Mouse (Mus musculus) midbrain, embryonic 11.5 days (tissue): ENCODE results near the gene Svep1. TPM values are rescaled to one million over a fixed set of nuclear protein-coding genes. Genes with fewer than 3 reads are reported as not detected.

Source experiments
- ATAC-seq: fragments of 200-750 bp; cut with Nextera tagmentation; 2 replicates; pipeline ENCODE4 v1.8.0; 2017; ENCODE audit warnings: moderate TSS enrichment, moderate library complexity; ENCODE audit not compliant: low FRiP score
- DNase-seq: peaks from one replicate; pipeline ENCODE4 v3.0.0; 2015; ENCODE audit warnings: low spot score; ENCODE audit errors: missing footprints
- H3K27ac ChIP-seq: fragments of 300-500 bp; sonication (generic); 2 replicates; pipeline ENCODE4 v1.5.1; 2014; ENCODE audit warnings: low read depth, low read length
- H3K27me3 ChIP-seq: fragments of 300-500 bp; sonication (generic); 2 replicates; pipeline ENCODE4 v1.6.1; 2014; ENCODE audit warnings: mild to moderate bottlenecking, low read length, moderate library complexity, mixed read lengths; ENCODE audit not compliant: control insufficient read depth, insufficient read depth
- H3K36me3 ChIP-seq: fragments of 300-500 bp; sonication (generic); 2 replicates; pipeline ENCODE4 v1.6.1; 2014; ENCODE audit warnings: mild to moderate bottlenecking, low read length, moderate library complexity, mixed read lengths; ENCODE audit not compliant: control insufficient read depth, insufficient read depth
- H3K4me1 ChIP-seq: fragments of 300-500 bp; sonication (generic); 2 replicates; pipeline ENCODE4 v1.6.1; 2014; ENCODE audit warnings: low read length; ENCODE audit not compliant: control insufficient read depth, insufficient read depth
- H3K4me2 ChIP-seq: fragments of 300-500 bp; sonication (generic); 2 replicates; pipeline ENCODE4 v1.6.1; 2014; ENCODE audit warnings: mild to moderate bottlenecking, moderate library complexity
- H3K4me3 ChIP-seq: fragments of 300-500 bp; sonication (generic); 2 replicates; pipeline ENCODE4 v1.5.1; 2014; ENCODE audit warnings: low read depth, low read length
- H3K9ac ChIP-seq: fragments of 300-500 bp; sonication (generic); 2 replicates; pipeline ENCODE4 v1.6.1; 2014; ENCODE audit warnings: low read length
- H3K9me3 ChIP-seq: fragments of 300-500 bp; sonication (generic); 2 replicates; pipeline ENCODE4 v1.6.1; 2016; ENCODE audit warnings: low read length; ENCODE audit not compliant: control insufficient read depth
- WGBS: fragments of 180-500 bp; shearing (Covaris S2); extraction: QIAGEN DNeasy Blood & Tissue Kit; methylation state at CpG from one replicate; pipeline ENCODE4 v1.1.7; 2014; 5-methylcytosine and 5-hydroxymethylcytosine counted together
- polyA plus RNA-seq: library from polyadenylated mRNA; unstranded; fragments of >200 nt; fragmentation: Nextera tagmentation; extraction: Ambion mirVana; gene quantifications from 2 replicates; pipeline ENCODE4 v1.2.1, GENCODE M21; 2014

Svep1 gene
- polyA plus RNA-seq, 1 experiment from 2014 or later = 2.2 TPM

GRCm38 (mm10) chr4:58183897-58184296, 22.8 kb downstream of the Svep1 start:
- ATAC-seq (no peak), DNase-seq (no peak)
- Histone ChIP-seq H3K4me2 (no peak overlapping the region), H3K36me3 (no peaks in the 10 kb centered on the region), H3K9me3 (no peaks in the 10 kb centered on the region), H3K4me1 (no peaks in the 10 kb centered on the region), H3K27ac (no peak overlapping the region), H3K4me3 (no peak overlapping the region), H3K9ac (no peak overlapping the region), H3K27me3 (no peaks in the 10 kb centered on the region)
- 87% methylated on average over 4 of the region's 4 CpGs for WGBS

- no peaks in the 10 kb centered on the region for H3K4me1 ChIP-seq
- DNase-seq (no peak), ATAC-seq (no peak)
- no peak overlapping the region for H3K4me2 ChIP-seq
- no peak overlapping the region for H3K27ac ChIP-seq
- H3K4me3 ChIP-seq = no peak overlapping the region
- no peaks in the 10 kb centered on the region for H3K27me3 ChIP-seq
- H3K36me3 ChIP-seq = no peaks in the 10 kb centered on the region
- no peaks in the 10 kb centered on the region for H3K9me3 ChIP-seq
- WGBS = 93% methylated on average over 6 of the region's 6 CpGs
- H3K9ac ChIP-seq = no peak overlapping the region
These were observed 28.2 kb downstream of the Svep1 start for GRCm38 (mm10) chr4:58178489-58178888.

- H3K9ac ChIP-seq = no peak overlapping the region
- H3K36me3 ChIP-seq = no peaks in the 10 kb centered on the region
- H3K4me2 ChIP-seq = no peak overlapping the region
- ATAC-seq (no peak), DNase-seq (no peak)
- H3K9me3 ChIP-seq = no peaks in the 10 kb centered on the region
- no peaks in the 10 kb centered on the region for H3K4me1 ChIP-seq
- 94% methylated on average over 15 of the region's 15 CpGs for WGBS
- H3K27me3 ChIP-seq = no peaks in the 10 kb centered on the region
- no peak overlapping the region for H3K4me3 ChIP-seq
- no peak overlapping the region for H3K27ac ChIP-seq
These were observed 29.4 kb downstream of the Svep1 start for GRCm38 (mm10) chr4:58177256-58177655.

- WGBS = 89% methylated on average over 4 of the region's 4 CpGs
- no peak for DNase-seq
- no peak overlapping the region for H3K9ac ChIP-seq
- H3K27me3 ChIP-seq = no peaks in the 10 kb centered on the region
- no peak for ATAC-seq
- H3K4me2 ChIP-seq = no peak overlapping the region
- no peaks in the 10 kb centered on the region for H3K4me1 ChIP-seq
- no peak overlapping the region for H3K27ac ChIP-seq
- H3K4me3 ChIP-seq = no peak overlapping the region
- H3K36me3 ChIP-seq = no peaks in the 10 kb centered on the region
- H3K9me3 ChIP-seq = no peaks in the 10 kb centered on the region
These were observed 32.1 kb downstream of the Svep1 start for GRCm38 (mm10) chr4:58174435-58174987.

GRCm38 (mm10) chr4:58173401-58173800, 33.3 kb downstream of the Svep1 start:
- Histone ChIP-seq H3K27ac (no peak overlapping the region), H3K9ac (no peak overlapping the region), H3K4me3 (no peak overlapping the region), H3K4me2 (no peak overlapping the region), H3K27me3 (no peaks in the 10 kb centered on the region), H3K36me3 (no peaks in the 10 kb centered on the region), H3K9me3 (no peaks in the 10 kb centered on the region), H3K4me1 (no peaks in the 10 kb centered on the region)
- WGBS = 88% methylated on average over 6 of the region's 6 CpGs
- DNase-seq = no peak
- no peak for ATAC-seq

- Histone ChIP-seq H3K4me1 (no peaks in the 10 kb centered on the region), H3K4me2 (no peak overlapping the region), H3K9me3 (no peaks in the 10 kb centered on the region), H3K36me3 (no peaks in the 10 kb centered on the region), H3K9ac (no peak overlapping the region), H3K27me3 (no peaks in the 10 kb centered on the region), H3K4me3 (no peak overlapping the region), H3K27ac (no peak overlapping the region)
- DNase-seq (no peak), ATAC-seq (no peak)
- WGBS = 80% methylated on average over 5 of the region's 5 CpGs
These were observed 36.2 kb downstream of the Svep1 start for GRCm38 (mm10) chr4:58170430-58170829.

GRCm38 (mm10) chr4:58169918-58170317, 36.7 kb downstream of the Svep1 start:
- no peak overlapping the region for H3K27ac ChIP-seq
- no peak overlapping the region for H3K9ac ChIP-seq
- no peak for DNase-seq
- H3K36me3 ChIP-seq = no peaks in the 10 kb centered on the region
- no peaks in the 10 kb centered on the region for H3K9me3 ChIP-seq
- WGBS = 82% methylated on average over 2 of the region's 2 CpGs
- H3K4me3 ChIP-seq = no peak overlapping the region
- no peak overlapping the region for H3K4me2 ChIP-seq
- no peaks in the 10 kb centered on the region for H3K27me3 ChIP-seq
- H3K4me1 ChIP-seq = no peaks in the 10 kb centered on the region
- ATAC-seq = no peak

GRCm38 (mm10) chr4:58168366-58168765, 38.3 kb downstream of the Svep1 start:
- Histone ChIP-seq H3K9me3 (no peaks in the 10 kb centered on the region), H3K27ac (no peak overlapping the region), H3K4me3 (no peak overlapping the region), H3K27me3 (no peaks in the 10 kb centered on the region), H3K4me1 (no peaks in the 10 kb centered on the region), H3K9ac (no peak overlapping the region), H3K4me2 (no peak overlapping the region), H3K36me3 (no peaks in the 10 kb centered on the region)
- no peak for DNase-seq
- no peak for ATAC-seq
- WGBS = 90% methylated on average over 5 of the region's 5 CpGs

- H3K4me3 ChIP-seq = no peak overlapping the region
- no peak overlapping the region for H3K4me2 ChIP-seq
- no peaks in the 10 kb centered on the region for H3K4me1 ChIP-seq
- no peaks in the 10 kb centered on the region for H3K9me3 ChIP-seq
- no peaks in the 10 kb centered on the region for H3K36me3 ChIP-seq
- H3K27me3 ChIP-seq = no peaks in the 10 kb centered on the region
- DNase-seq (peak; percentile 60), ATAC-seq (no peak)
- WGBS = 86% methylated on average over 7 of the region's 7 CpGs
- no peak overlapping the region for H3K9ac ChIP-seq
- H3K27ac ChIP-seq = no peak overlapping the region
These were observed 40.9 kb downstream of the Svep1 start for GRCm38 (mm10) chr4:58165711-58166110.
